Comparison of ENCODE assay signal across 10 mouse cellular contexts in the genomic region with DNA sequence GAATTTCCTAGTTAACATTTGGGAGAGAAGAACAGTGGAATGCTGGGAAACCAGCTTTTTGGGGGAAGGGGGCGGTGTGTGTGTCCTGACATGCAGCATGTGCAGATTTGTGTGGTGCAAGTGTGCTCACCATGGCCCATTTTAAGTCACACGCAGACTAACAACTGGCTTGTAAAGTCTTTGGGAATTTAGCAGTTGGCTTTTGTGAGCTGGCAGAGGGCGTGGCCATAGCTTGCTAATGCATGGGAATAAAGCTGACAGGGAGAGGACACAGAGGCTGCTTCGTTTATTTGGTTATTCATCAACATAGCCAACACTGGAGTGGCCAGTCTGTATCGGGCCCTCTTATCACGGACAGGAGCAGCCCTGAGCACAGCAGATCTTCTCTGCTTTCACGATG.
DNase-seq lines count a peak whose midpoint lies in the region; ATAC-seq and TF ChIP-seq lines count a peak whose summit lies in the region.
"Had no signal": no experiment of that assay in that cellular context is flagged by ENCODE, and none has a peak within 500 bp of the region (broad histone marks: within the 10 kb centered on the region; RNA-seq: fewer than 3 reads in every experiment).

No protein-coding gene starts in this region.

- no peak overlapping the region for H3K27ac ChIP-seq in liver, postnatal 0 days (ENCODE audit: low read depth)
- H3K27ac ChIP-seq in embryonic facial prominence, embryonic 15.5 days (replicated peaks), result no peak overlapping the region
- no peak overlapping the region for H3K27ac ChIP-seq in kidney, adult 2 months (ENCODE audit: insufficient read depth, low read depth, low read length)
- H3K27ac ChIP-seq: liver, embryonic 14.5 days had no signal

- TF ChIP-seq CTCF in liver, postnatal 0 days (IDR thresholded peaks at IDR 0.05; ENCODE audit: low read depth), result no peak
- no peak for TF ChIP-seq CTCF in kidney, adult 2 months (conservative IDR thresholded peaks at IDR 0.05; ENCODE audit: insufficient read depth, insufficient read length, low read depth, low read length)

- no peak for TF ChIP-seq EP300 in liver, postnatal 0 days (IDR thresholded peaks at IDR 0.05; ENCODE audit: low read depth)

- 56% methylated on average over 7 of the region's 7 CpGs for WGBS in liver, postnatal 0 days (ENCODE audit: insufficient replicate concordance)
- 62% methylated on average over 7 of the region's 7 CpGs for WGBS in embryonic facial prominence, embryonic 15.5 days
- WGBS in kidney, adult 2 months, result 47% methylated on average over 7 of the region's 7 CpGs

- no peaks in the 10 kb centered on the region for H3K27me3 ChIP-seq in liver, postnatal 0 days (ENCODE audit: insufficient read depth, low read length)
- no peaks in the 10 kb centered on the region for H3K27me3 ChIP-seq in embryonic facial prominence, embryonic 15.5 days
- H3K27me3 ChIP-seq in kidney, adult 2 months (replicated peaks; ENCODE audit: control insufficient read depth, insufficient read depth, low read length), result no peaks in the 10 kb centered on the region
- no peaks in the 10 kb centered on the region for H3K27me3 ChIP-seq in myocyte (ENCODE audit: control insufficient read depth, insufficient read depth, insufficient read length)

- H3K9ac ChIP-seq in liver, postnatal 0 days (replicated peaks), result no peak overlapping the region
- no peak overlapping the region for H3K9ac ChIP-seq in embryonic facial prominence, embryonic 15.5 days
- H3K9ac ChIP-seq: liver, embryonic 14.5 days had no signal

- H3K9me3 ChIP-seq in liver, postnatal 0 days (ENCODE audit: low read length), result no peaks in the 10 kb centered on the region
- H3K9me3 ChIP-seq in embryonic facial prominence, embryonic 15.5 days (replicated peaks), result no peaks in the 10 kb centered on the region

- peak overlapping the region; percentile 53 for H3K4me2 ChIP-seq in liver, postnatal 0 days (ENCODE audit: low read depth, low read length)
- peak overlapping the region; percentile 15; the same call in 1 of the 2 replicates for H3K4me2 ChIP-seq in embryonic facial prominence, embryonic 15.5 days (replicated peaks)
- H3K4me2 ChIP-seq in myocyte (ENCODE audit: low read depth), result peak overlapping the region; percentile 24

- ATAC-seq in liver, postnatal 0 days, result no peak
- no peak for ATAC-seq in embryonic facial prominence, embryonic 15.5 days (ENCODE audit: insufficient number of reproducible peaks, low FRiP score, low TSS enrichment, low read depth)
- ATAC-seq: activated CD4-positive, CD25-positive, alpha-beta regulatory T cell, adult 4 months had no signal

- H3K4me1 ChIP-seq in liver, postnatal 0 days (ENCODE audit: insufficient read depth), result peaks cover 8% of the 10 kb centered on the region
- H3K4me1 ChIP-seq in embryonic facial prominence, embryonic 15.5 days, result 0 out of 2 replicates have a peak, but pooled peaks cover 9% of the 10 kb centered on the region
- no peaks in the 10 kb centered on the region for H3K4me1 ChIP-seq in kidney, adult 2 months (ENCODE audit: control insufficient read depth, insufficient read depth, low read length)

- no peaks in the 10 kb centered on the region for H3K36me3 ChIP-seq in liver, postnatal 0 days (replicated peaks; ENCODE audit: insufficient read depth, low read length)
- no peaks in the 10 kb centered on the region for H3K36me3 ChIP-seq in embryonic facial prominence, embryonic 15.5 days
- no peaks in the 10 kb centered on the region for H3K36me3 ChIP-seq in kidney, adult 2 months (ENCODE audit: control insufficient read depth, insufficient read depth, low read length)
- H3K36me3 ChIP-seq in myocyte (ENCODE audit: control insufficient read depth, insufficient read depth), result no peaks in the 10 kb centered on the region

- no peak for TF ChIP-seq POLR2A in kidney, adult 2 months (IDR thresholded peaks at IDR 0.05; ENCODE audit: low read depth, low read length)
- TF ChIP-seq POLR2A in myocyte (IDR thresholded peaks at IDR 0.05; ENCODE audit: insufficient read length, low read depth), result no peak

- no peak overlapping the region for H3K4me3 ChIP-seq in liver, postnatal 0 days (ENCODE audit: low read depth, low read length)
- no peak overlapping the region for H3K4me3 ChIP-seq in embryonic facial prominence, embryonic 15.5 days (replicated peaks)
- no peak overlapping the region for H3K4me3 ChIP-seq in kidney, adult 2 months (ENCODE audit: insufficient read depth, low read depth, low read length)
- no peak overlapping the region for H3K4me3 ChIP-seq in myocyte

- no peaks in the 10 kb centered on the region for H3K79me2 ChIP-seq in myocyte (ENCODE audit: control insufficient read depth, insufficient read depth)

- no peak for DNase-seq in liver, postnatal 0 days
- DNase-seq in liver, result no peak
- DNase-seq in kidney, adult 2 months, result peak; percentile 30
- DNase-seq in adrenal gland, adult 8-10 months, result no peak
- no peak for DNase-seq in thymus, postnatal 36 days
- DNase-seq in heart, adult 9 months (ENCODE audit: low spot score in 2 of 2), result no peak

- H3ac ChIP-seq in myocyte (ENCODE audit: control insufficient read depth, insufficient read length), result no peak overlapping the region

TF ChIP-seq in myocyte, 11 proteins besides CTCF, POLR2A, EP300 and RAD21:
- TF ChIP-seq SRF (IDR thresholded peaks at IDR 0.05; ENCODE audit: control insufficient read depth, insufficient read length, low read depth), result no peak
- TF ChIP-seq POLR2AphosphoS2 (IDR thresholded peaks at IDR 0.05; ENCODE audit: insufficient read length, low read depth), result no peak
- no peak for TF ChIP-seq USF1 (IDR thresholded peaks at IDR 0.05; ENCODE audit: low read depth)
- TF ChIP-seq REST (IDR thresholded peaks at IDR 0.05; ENCODE audit: insufficient read depth, insufficient read length), result no peak
- no peak for TF ChIP-seq MYOD1 (IDR thresholded peaks at IDR 0.05; ENCODE audit: control insufficient read depth in 1 of 3, insufficient read length in 2 of 3, low read depth in 2 of 3)
- TF ChIP-seq MYOG (IDR thresholded peaks at IDR 0.05; ENCODE audit: control insufficient read depth in 1 of 3, insufficient read depth in 1 of 3, insufficient read length in 2 of 3, low read depth in 2 of 3), result no peak
- TF ChIP-seq TCF3 (IDR thresholded peaks at IDR 0.05; ENCODE audit: insufficient read length, low read depth), result no peak
- TF ChIP-seq CEBPB (IDR thresholded peaks at IDR 0.05; ENCODE audit: insufficient read depth, poor library complexity, severe bottlenecking), result no peak
- no peak for TF ChIP-seq MAX (IDR thresholded peaks at IDR 0.05; ENCODE audit: low read depth)
- TF ChIP-seq E2F4 (IDR thresholded peaks at IDR 0.05; ENCODE audit: insufficient read depth), result no peak
- TF ChIP-seq TCF12 (IDR thresholded peaks at IDR 0.05; ENCODE audit: insufficient read depth, poor library complexity, severe bottlenecking), result no peak
